Comparison of ENCODE assay signal across 8 mouse cellular contexts in genomic region chr12:4972939-4973338, GRCm38 (mm10). TPM values are rescaled to one million over a fixed set of nuclear protein-coding genes. Genes with fewer than 3 reads are reported as not detected.
DNase-seq lines count a peak whose midpoint lies in the region; ATAC-seq and TF ChIP-seq lines count a peak whose summit lies in the region.

No protein-coding gene starts in this region.

- DNase-seq in forebrain, embryonic 14.5 days (ENCODE audit: low spot score) = peak; percentile 82
- peak; percentile 86 for DNase-seq in MEL (ENCODE audit: low read depth, low spot score)
- peak; percentile 45 to 66 for DNase-seq in cerebellum, adult 2 months
- DNase-seq in gastrocnemius, postnatal 10 days = peak; percentile 85
- peak; percentile 44 for DNase-seq in layer of hippocampus, adult 9-11 months
- DNase-seq in splenic B cell, adult 2 months (ENCODE audit: low read depth, low spot score) = peak; percentile 84

- no peak overlapping the region for H3K9ac ChIP-seq in forebrain, embryonic 14.5 days (ENCODE audit: low read length)
- H3K9ac ChIP-seq in forebrain, embryonic 15.5 days (replicated peaks) = no peak overlapping the region
- H3K9ac ChIP-seq in MEL (ENCODE audit: control insufficient read depth, low read depth, low read length, poor library complexity, severe bottlenecking) = no peak overlapping the region

- no peak for ATAC-seq in forebrain, embryonic 14.5 days
- no peak for ATAC-seq in forebrain, embryonic 15.5 days (replicated peaks)
- peak; percentile 63; the same call in 1 of the 2 replicates for ATAC-seq in megakaryocyte-erythroid progenitor cell, adult 5-6 weeks (replicated peaks; ENCODE audit: low FRiP score, low TSS enrichment, poor library complexity, severe bottlenecking)

- H3K9me3 ChIP-seq in forebrain, embryonic 14.5 days (replicated peaks; ENCODE audit: control insufficient read depth, low read length) = no peaks in the 10 kb centered on the region
- no peaks in the 10 kb centered on the region for H3K9me3 ChIP-seq in forebrain, embryonic 15.5 days
- no peaks in the 10 kb centered on the region for H3K9me3 ChIP-seq in MEL (replicated peaks; ENCODE audit: insufficient read depth, low read length)

- peaks cover 43% of the 10 kb centered on the region for H3K36me3 ChIP-seq in forebrain, embryonic 14.5 days (ENCODE audit: control insufficient read depth, insufficient read depth, low read length)
- peaks cover 30% of the 10 kb centered on the region for H3K36me3 ChIP-seq in forebrain, embryonic 15.5 days
- H3K36me3 ChIP-seq in MEL (ENCODE audit: control insufficient read depth in 1 of 2, insufficient read depth in 2 of 2, low read length in 2 of 2) = peaks cover 8 to 10% of the 10 kb centered on the region in 2 experiments
- H3K36me3 ChIP-seq in splenic B cell, adult 2 months (ENCODE audit: control insufficient read depth, insufficient read depth, low read length, poor library complexity, severe bottlenecking) = peaks cover 15% of the 10 kb centered on the region

- H3K4me1 ChIP-seq in forebrain, embryonic 14.5 days (ENCODE audit: control insufficient read depth, insufficient read depth, low read length) = no peaks in the 10 kb centered on the region
- H3K4me1 ChIP-seq in forebrain, embryonic 15.5 days = no peaks in the 10 kb centered on the region
- H3K4me1 ChIP-seq in MEL (ENCODE audit: control insufficient read depth in 1 of 2, insufficient read depth in 2 of 2, low read length in 2 of 2) = peaks cover 2 to 4% of the 10 kb centered on the region in 2 experiments; a peak in 3 of 4 replicates
- no peaks in the 10 kb centered on the region for H3K4me1 ChIP-seq in cerebellum, adult 2 months (ENCODE audit: control insufficient read depth, insufficient read depth, low read length)

- H3K27ac ChIP-seq in forebrain, embryonic 14.5 days (ENCODE audit: low read depth, low read length) = no peak overlapping the region
- no peak overlapping the region for H3K27ac ChIP-seq in forebrain, embryonic 15.5 days (replicated peaks)
- no peak overlapping the region for H3K27ac ChIP-seq in MEL (ENCODE audit: control insufficient read depth, low read depth, low read length)
- no peak overlapping the region for H3K27ac ChIP-seq in cerebellum, adult 2 months (ENCODE audit: insufficient read depth, low read length)

- no peaks in the 10 kb centered on the region for H3K27me3 ChIP-seq in forebrain, embryonic 14.5 days (replicated peaks; ENCODE audit: control insufficient read depth, insufficient read depth, low read length)
- no peaks in the 10 kb centered on the region for H3K27me3 ChIP-seq in forebrain, embryonic 15.5 days
- no peaks in the 10 kb centered on the region for H3K27me3 ChIP-seq in MEL (ENCODE audit: control insufficient read depth in 1 of 2, insufficient read depth in 2 of 2, low read length in 2 of 2)
- H3K27me3 ChIP-seq in cerebellum, adult 2 months (ENCODE audit: control insufficient read depth, insufficient read depth, low read length) = no peaks in the 10 kb centered on the region
- no peaks in the 10 kb centered on the region for H3K27me3 ChIP-seq in splenic B cell, adult 2 months (ENCODE audit: control insufficient read depth, insufficient read depth, low read length, poor library complexity, severe bottlenecking)

- peak; percentile 42 to 90 (median 64); a peak in 5 of 6 replicates for TF ChIP-seq CTCF in MEL (IDR thresholded peaks at IDR 0.05 in 2 of 3, conservative IDR thresholded peaks at IDR 0.05 in 1 of 3; ENCODE audit: control insufficient read depth in 1 of 3, insufficient read depth in 1 of 3, low read depth in 2 of 3, low read length in 3 of 3, poor library complexity in 1 of 3, severe bottlenecking in 1 of 3)
- no peak; the same call in 1 of the 2 replicates for TF ChIP-seq CTCF in cerebellum, adult 2 months (IDR thresholded peaks at IDR 0.05; ENCODE audit: borderline replicate concordance, insufficient read depth, low read depth, low read length)

- 48% methylated on average over 1 of the region's 1 CpGs for WGBS in forebrain, embryonic 14.5 days
- whole genome bisulfite sequencing in forebrain, embryonic 15.5 days = 48% methylated on average over 1 of the region's 1 CpGs
- WGBS in cerebellum, adult 2 months = 52% methylated on average over 1 of the region's 1 CpGs

- TF ChIP-seq RAD21 in MEL (IDR thresholded peaks at IDR 0.05; ENCODE audit: low read depth, low read length) = peak; percentile 88

- H3K4me3 ChIP-seq in forebrain, embryonic 14.5 days (ENCODE audit: low read depth, low read length) = no peak overlapping the region
- no peak overlapping the region for H3K4me3 ChIP-seq in forebrain, embryonic 15.5 days
- no peak overlapping the region for H3K4me3 ChIP-seq in MEL (ENCODE audit: control insufficient read depth in 1 of 2, insufficient read depth in 1 of 2, low read depth in 2 of 2, low read length in 2 of 2)
- H3K4me3 ChIP-seq in cerebellum, adult 2 months (replicated peaks; ENCODE audit: insufficient read depth, low read depth, low read length) = no peak overlapping the region

- H3K79me2 ChIP-seq in MEL (ENCODE audit: control insufficient read depth, insufficient read depth, low read length, poor library complexity) = no peaks in the 10 kb centered on the region

- TF ChIP-seq EP300 in MEL (IDR thresholded peaks at IDR 0.05; ENCODE audit: low read depth in 1 of 2, low read length in 2 of 2) = no peak

- TF ChIP-seq POLR2A in MEL (IDR thresholded peaks at IDR 0.05; ENCODE audit: control insufficient read depth in 1 of 2, insufficient read depth in 1 of 2, low read depth in 1 of 2, low read length in 2 of 2, poor library complexity in 1 of 2) = no peak
- TF ChIP-seq POLR2A in cerebellum, adult 2 months (IDR thresholded peaks at IDR 0.05; ENCODE audit: borderline replicate concordance, insufficient read depth, low read length) = no peak

- H3K4me2 ChIP-seq in forebrain, embryonic 14.5 days (ENCODE audit: low read length) = no peak overlapping the region
- no peak overlapping the region for H3K4me2 ChIP-seq in forebrain, embryonic 15.5 days (replicated peaks)

TF ChIP-seq in MEL, 35 proteins besides CTCF, POLR2A, EP300 and RAD21:
- no peak for TF ChIP-seq MXI1 (IDR thresholded peaks at IDR 0.05; ENCODE audit: low read depth, low read length)
- no peak for TF ChIP-seq MAZ (IDR thresholded peaks at IDR 0.05; ENCODE audit: low read depth, low read length)
- no peak for TF ChIP-seq JUND (IDR thresholded peaks at IDR 0.05; ENCODE audit: low read depth, low read length)
- TF ChIP-seq ZMIZ1 (IDR thresholded peaks at IDR 0.05; ENCODE audit: low read depth, low read length) = no peak
- TF ChIP-seq POLR2AphosphoS2 (IDR thresholded peaks at IDR 0.05; ENCODE audit: low read length) = no peak
- no peak for TF ChIP-seq MAX (IDR thresholded peaks at IDR 0.05; ENCODE audit: low read length)
- TF ChIP-seq BHLHE40 (IDR thresholded peaks at IDR 0.05; ENCODE audit: borderline replicate concordance, low read depth, low read length) = no peak
- no peak for TF ChIP-seq CHD1 (IDR thresholded peaks at IDR 0.05; ENCODE audit: low read depth, low read length)
- no peak for TF ChIP-seq NRF1 (IDR thresholded peaks at IDR 0.05; ENCODE audit: insufficient read depth, low read depth, low read length, poor library complexity, severe bottlenecking)
- TF ChIP-seq ZC3H11A (IDR thresholded peaks at IDR 0.05; ENCODE audit: low read depth, low read length) = peak; percentile 75
- no peak for TF ChIP-seq NELFE (IDR thresholded peaks at IDR 0.05; ENCODE audit: low read depth, low read length)
- TF ChIP-seq MEF2A (IDR thresholded peaks at IDR 0.05; ENCODE audit: extremely low read depth, insufficient replicate concordance, low read depth, low read length, poor library complexity, severe bottlenecking) = no peak
- TF ChIP-seq SMC3 (IDR thresholded peaks at IDR 0.05; ENCODE audit: low read depth, low read length) = peak; percentile 82

RNA-seq across cellular contexts. Expression of gene Atad2b, which starts 55.8 kb away (rescaled TPM):
- 12.8 and 13.3 TPM in 2 replicates for polyA plus RNA-seq in forebrain, embryonic 14.5 days (2014; fragmentation: Nextera tagmentation; extraction: Ambion mirVana)
- 11.3 and 12.4 TPM in 2 replicates for polyA plus RNA-seq in forebrain, embryonic 15.5 days (2015; fragmentation: Nextera tagmentation; extraction: Ambion mirVana)
- 9.9 and 11.2 TPM in 2 replicates for total RNA-seq in MEL (2012; rRNA removed)
- polyA plus RNA-seq in MEL (2012; ENCODE audit: insufficient read depth in 1 of 2, insufficient read length in 2 of 2, low read depth in 1 of 2, low replicate concordance in 2 of 2, missing spikeins in 1 of 2) = 10 to 100 TPM; 15.3 to 44.3 TPM
- polyA plus RNA-seq in cerebellum, adult 2 months (2012; rRNA removed) = 14.0 and 16.4 TPM in 2 replicates
- 10 to 100 TPM; 25.5 to 28.7 TPM for total RNA-seq in gastrocnemius, postnatal 10 days (2021)
- 41.5 and 60.2 TPM in 2 replicates for total RNA-seq in megakaryocyte-erythroid progenitor cell, adult 5-6 weeks (2014; fragmentation: Nextera tagmentation)
- 38.0 and 49.1 TPM in 2 replicates for total RNA-seq in megakaryocyte-erythroid progenitor cell, adult 5-6 weeks (2017)
